Mouse (Mus musculus) kidney, adult 11 months (tissue): ENCODE data around the gene Pdcd2l.
"Not testable (repeated sequence)": the region's sequence is repeated elsewhere in the genome, so short reads cannot be mapped to it uniquely, and the experiment has no call there.

Experiments used
- DNase-seq: peaks from one replicate; pipeline ENCODE4 v3.0.0; 2022

Gene Pdcd2l

GRCm38 (mm10) chr7:34208027-34208745 is 11.7 kb upstream of the Pdcd2l start:
- DNase-seq, result no peak

GRCm38 (mm10) chr7:34206331-34206730 is 9.9 kb upstream of the Pdcd2l start:
- DNase-seq, result no peak

GRCm38 (mm10) chr7:34202147-34202546 is 5.7 kb upstream of the Pdcd2l start:
- not testable (repeated sequence) for DNase-seq

- DNase-seq, result no peak
These were observed 4.4 kb upstream of the Pdcd2l start for GRCm38 (mm10) chr7:34200829-34201228.

GRCm38 (mm10) chr7:34198346-34198745 is 1.9 kb upstream of the Pdcd2l start:
- no peak for DNase-seq

GRCm38 (mm10) chr7:34195632-34196031 is 829 bp downstream of the Pdcd2l start:
- DNase-seq, result no peak

GRCm38 (mm10) chr7:34192825-34193224 is 3.6 kb downstream of the Pdcd2l start:
- no peak for DNase-seq

GRCm38 (mm10) chr7:34189376-34189989 is 7.0 kb downstream of the Pdcd2l start:
- no peak for DNase-seq

GRCm38 (mm10) chr7:34183794-34184193 is 12.7 kb downstream of the Pdcd2l start:
- DNase-seq, result no peak

- DNase-seq, result no peak
These were observed 13.1 kb downstream of the Pdcd2l start for GRCm38 (mm10) chr7:34183356-34183755.

GRCm38 (mm10) chr7:34176241-34176640 is 20.2 kb downstream of the Pdcd2l start:
- DNase-seq, result not testable (repeated sequence)

GRCm38 (mm10) chr7:34172251-34172650 is 24.2 kb downstream of the Pdcd2l start:
- no peak for DNase-seq

GRCm38 (mm10) chr7:34169454-34169853 is 27.0 kb downstream of the Pdcd2l start, which contains the start of gene Uba2:
Gene Uba2 (minus strand): TSS chr7:34169599.
- no peak for DNase-seq

- peak; percentile 89 for DNase-seq
These were observed 27.8 kb downstream of the Pdcd2l start for GRCm38 (mm10) chr7:34168470-34169251.

- peak; percentile 21 for DNase-seq
These were observed 28.5 kb downstream of the Pdcd2l start for GRCm38 (mm10) chr7:34167766-34168469.

- DNase-seq, result no peak
These were observed 29.6 kb downstream of the Pdcd2l start for GRCm38 (mm10) chr7:34166850-34167249.

- no peak for DNase-seq
These were observed 30.5 kb downstream of the Pdcd2l start for GRCm38 (mm10) chr7:34165999-34166398.

- no peak for DNase-seq
These were observed 31.8 kb downstream of the Pdcd2l start for GRCm38 (mm10) chr7:34164671-34165070.

- DNase-seq, result no peak
These were observed 37.3 kb downstream of the Pdcd2l start for GRCm38 (mm10) chr7:34159167-34159566.

- DNase-seq, result no peak
These were observed 38.5 kb downstream of the Pdcd2l start for GRCm38 (mm10) chr7:34157994-34158393.

- no peak for DNase-seq
These were observed 49.3 kb downstream of the Pdcd2l start for GRCm38 (mm10) chr7:34147193-34147592.

GRCm38 (mm10) chr7:34141123-34141522 is 55.3 kb downstream of the Pdcd2l start:
- no peak for DNase-seq

- DNase-seq, result no peak
These were observed 57.0 kb downstream of the Pdcd2l start for GRCm38 (mm10) chr7:34139493-34139892.
